Mouse (Mus musculus) CD4-positive, CD25-positive, alpha-beta regulatory T cell, adult 2 months (primary cell): ENCODE data around the gene Gpc1.
A peak's percentile ranks its signal among the peaks of the same experiment; 100 is the strongest.

ENCODE experiments used
- DNase-seq: peaks from one replicate; pipeline ENCODE4 v3.0.0-alpha.2; 2012; ENCODE audit warnings: low read depth, low spot score

The Gpc1 gene

GRCm38 (mm10) chr1:92833987-92834706, 2.7 kb downstream of the Gpc1 start:
- DNase-seq = peak; percentile 79

DNA sequence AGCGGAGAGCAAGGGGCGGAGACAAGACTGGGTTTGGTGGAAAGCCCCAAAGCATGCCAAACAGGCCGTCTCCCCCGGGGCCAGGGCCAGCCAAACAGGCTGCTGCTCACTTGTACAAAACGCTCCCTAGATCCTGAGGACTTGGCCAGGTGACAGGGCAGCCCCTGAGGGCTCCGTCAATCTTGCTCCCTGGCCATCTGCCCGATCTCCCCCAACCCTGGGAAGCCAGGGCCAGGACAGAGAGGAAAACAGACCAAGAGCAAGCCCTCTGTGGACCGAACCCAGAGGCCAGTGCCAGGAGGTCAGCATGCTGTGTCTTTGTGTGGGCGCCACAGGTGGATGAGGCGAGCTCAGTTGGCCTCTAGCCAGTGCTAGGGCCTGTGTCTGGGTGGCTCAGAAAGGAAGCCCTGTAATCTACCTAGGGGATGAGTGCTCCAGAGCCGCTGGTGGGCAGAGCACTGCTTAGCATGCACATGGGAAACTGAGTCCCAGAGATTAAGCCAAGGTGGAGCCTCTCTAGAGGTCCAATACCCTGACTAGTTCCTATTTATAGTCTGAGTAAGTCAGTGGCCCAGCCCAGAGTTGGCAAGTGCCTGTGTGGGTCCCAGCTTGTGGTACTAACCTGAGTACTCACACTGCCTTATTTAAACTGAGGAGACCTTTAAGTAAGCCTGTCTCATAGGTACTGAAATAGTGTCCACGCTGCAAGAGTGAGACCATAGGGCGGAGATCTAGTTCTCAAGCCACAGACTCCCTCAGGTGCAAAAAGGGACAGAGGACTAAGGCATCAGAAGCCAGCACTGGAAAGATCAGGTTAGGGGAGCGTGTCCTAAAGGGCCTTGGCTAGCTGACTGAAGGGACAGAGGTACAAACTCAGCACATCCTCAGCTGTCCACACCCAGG, 6.7 kb downstream of the Gpc1 start:
- DNase-seq = no peak

- DNase-seq = no peak
These were observed 7.8 kb downstream of the Gpc1 start for GRCm38 (mm10) chr1:92839211-92839610.

DNA sequence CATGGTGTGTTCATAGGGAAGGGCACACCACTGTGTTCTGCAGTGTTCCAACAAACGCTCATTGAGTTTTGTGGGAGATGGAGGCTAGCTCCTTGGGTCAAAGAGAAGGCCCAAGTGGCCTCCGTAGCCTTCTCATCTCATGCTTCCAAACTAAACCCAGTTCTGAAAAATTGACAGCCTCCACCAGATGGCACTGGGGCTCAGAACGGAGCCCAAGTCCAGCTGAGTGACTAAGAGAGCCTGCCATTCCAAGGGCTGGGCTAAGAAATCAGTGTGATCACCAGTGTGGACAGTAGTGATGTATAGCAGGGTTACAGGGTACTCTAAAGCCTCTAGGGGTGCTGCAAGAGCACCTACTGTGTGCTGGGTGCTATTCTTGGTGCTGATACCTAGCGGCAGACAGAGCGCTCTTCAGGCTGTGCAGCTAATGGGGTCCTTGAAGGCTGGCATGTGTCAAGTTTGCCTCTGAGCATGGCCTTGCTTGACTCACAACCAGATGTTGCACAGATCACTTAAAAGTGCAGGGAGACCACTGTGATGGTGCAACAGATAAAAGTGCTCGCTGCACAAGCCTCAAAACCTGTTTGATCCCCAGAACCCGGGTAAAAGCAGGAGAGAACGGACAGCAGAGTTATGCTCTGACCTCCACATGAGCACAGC, 8.9 kb downstream of the Gpc1 start:
- DNase-seq = no peak

GRCm38 (mm10) chr1:92841427-92841826, 10.0 kb downstream of the Gpc1 start:
- no peak for DNase-seq

DNA sequence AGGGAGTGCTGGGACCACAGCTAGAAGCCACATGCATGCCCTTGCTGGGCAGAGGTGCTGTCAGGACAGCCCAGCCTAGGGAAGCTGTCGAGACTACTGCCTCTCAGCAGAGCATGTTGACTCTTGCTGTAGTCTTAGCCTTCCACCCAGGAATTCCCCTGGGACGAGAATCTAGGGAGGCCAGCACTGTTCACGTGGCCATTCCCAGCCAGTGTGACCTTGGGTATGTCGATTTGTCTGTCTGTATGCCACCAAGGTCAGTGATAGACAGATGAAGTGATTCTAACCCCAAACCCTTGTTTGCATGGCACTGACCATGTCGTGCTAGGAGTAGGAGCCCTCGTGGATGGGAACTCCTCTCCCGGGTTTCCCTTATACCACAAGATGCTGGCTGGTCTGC, 14.4 kb downstream of the Gpc1 start:
- DNase-seq = no peak

DNA sequence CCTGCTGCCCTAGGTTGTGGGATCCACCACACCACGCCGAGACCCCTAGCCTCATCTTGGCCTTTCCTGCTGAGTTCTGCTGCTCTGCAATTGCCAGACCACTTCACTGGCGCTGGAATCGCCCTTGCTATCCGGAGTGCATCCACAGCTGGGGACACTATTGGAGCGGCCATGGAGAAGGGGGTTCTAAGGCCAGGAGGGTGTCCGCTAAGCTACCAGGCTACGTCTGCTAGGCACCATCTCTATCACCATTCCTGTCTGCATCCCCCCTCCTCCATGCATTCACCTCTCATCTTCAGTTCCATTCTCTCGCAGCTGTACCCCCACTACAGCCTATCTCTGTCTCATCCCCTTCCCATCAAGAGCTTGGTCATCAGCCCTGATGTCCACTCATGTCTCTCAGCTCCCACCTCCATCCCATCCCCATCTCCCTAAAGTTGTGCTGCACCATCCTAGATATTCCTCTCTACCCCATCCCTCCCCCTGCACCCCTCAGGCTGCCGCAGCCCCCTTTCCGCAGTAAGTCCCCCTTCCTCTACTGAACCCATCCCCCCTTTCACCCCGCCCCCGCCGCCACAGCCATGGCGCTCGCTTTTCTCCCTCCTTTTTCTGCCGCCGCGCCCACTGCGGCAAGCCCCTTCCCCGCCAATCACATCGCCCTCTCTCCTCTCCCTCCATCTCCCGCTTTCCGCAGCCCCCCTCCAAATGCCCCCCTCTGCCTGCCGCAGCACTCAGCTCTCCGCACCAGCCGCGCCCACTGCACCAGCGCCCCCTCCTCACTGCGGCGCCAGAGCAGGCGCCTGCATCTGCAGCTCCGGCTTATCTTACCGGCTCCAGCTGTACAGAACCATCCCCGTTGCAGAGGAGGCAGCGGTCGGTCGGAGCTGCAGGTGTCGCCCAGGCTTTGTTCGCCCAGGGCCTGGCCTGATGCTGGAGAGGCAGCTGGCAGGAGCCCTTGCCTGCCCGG, 16.7 kb downstream of the Gpc1 start:
- DNase-seq = no peak

DNA sequence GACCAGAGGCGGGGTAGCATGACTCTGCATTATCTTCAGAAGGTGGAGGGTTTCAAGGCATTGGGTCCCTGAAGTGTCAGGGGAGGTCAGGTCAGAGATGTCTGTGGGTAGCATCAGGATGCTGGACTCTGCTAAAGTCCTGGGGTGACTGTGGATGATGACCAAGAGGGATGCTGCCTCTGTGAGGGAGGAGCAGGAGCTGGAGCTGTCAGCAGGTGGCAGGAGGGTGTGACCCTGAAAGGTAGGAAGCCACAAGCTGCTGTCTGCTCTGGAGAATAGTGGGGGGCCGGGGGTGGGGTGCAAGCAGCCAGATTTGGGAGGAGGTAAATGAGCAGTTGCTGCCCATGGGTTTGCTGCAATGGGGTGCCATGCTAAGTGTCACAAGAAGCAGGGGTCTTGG, 18.0 kb downstream of the Gpc1 start:
- DNase-seq = peak; percentile 38

DNA sequence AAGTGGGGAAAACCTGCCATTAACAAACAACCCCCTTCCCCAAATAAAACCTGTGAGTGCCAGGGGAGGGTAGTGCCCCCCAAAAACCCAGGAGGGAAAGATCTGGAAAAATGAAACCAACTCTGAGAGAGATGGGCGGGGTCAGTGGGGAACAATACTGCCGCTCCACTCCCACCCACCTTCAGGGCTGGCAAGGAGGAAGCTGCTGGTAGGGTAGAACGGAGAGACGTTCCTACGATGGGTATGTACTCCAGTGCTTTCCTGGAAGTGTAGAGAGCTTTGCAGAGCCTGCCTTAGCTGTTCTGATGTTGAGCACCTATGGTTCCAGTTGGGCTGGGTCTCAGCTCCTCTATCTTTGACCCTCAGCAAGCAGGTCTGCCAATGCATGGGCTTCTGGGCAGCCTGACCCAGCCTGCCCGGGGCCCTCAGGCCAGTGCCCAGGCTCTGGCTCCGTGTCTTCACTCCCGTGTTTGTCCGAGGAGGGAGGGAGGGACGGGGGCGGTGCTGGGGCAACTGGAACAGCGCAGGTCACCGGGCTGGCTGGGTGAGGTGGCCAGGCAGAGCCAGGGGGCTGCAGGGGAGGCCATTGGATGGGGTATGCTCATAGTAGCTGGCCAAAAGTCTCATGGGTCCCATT, 18.6 kb downstream of the Gpc1 start:
- DNase-seq = no peak

DNA sequence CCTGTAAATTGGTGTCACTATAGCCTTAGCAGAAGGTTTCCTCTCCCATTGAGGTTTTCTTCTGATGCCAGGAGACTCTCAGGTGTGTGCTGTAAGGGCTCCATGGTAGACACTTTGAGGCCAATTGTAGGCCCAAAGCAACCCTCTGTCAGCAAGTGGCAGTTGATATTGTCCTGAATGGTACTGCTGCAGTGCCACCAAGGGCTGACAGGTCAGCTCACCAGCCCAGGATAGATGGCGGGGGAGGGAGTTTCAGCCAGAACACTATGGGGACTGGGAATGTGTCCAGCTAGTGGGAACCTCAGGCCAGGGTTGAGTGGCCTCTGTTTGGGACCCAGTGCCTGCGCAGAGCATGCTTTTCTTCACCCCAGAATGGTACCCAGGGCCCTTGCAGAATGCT, 21.0 kb downstream of the Gpc1 start:
- DNase-seq = no peak

- DNase-seq = no peak
These were observed 30.1 kb downstream of the Gpc1 start for GRCm38 (mm10) chr1:92861503-92861902.

- no peak for DNase-seq
These were observed 31.8 kb downstream of the Gpc1 start for GRCm38 (mm10) chr1:92863268-92863667.

- no peak for DNase-seq
These were observed 34.7 kb downstream of the Gpc1 start for GRCm38 (mm10) chr1:92866170-92866569.

- DNase-seq = no peak
These were observed 38.5 kb downstream of the Gpc1 start for GRCm38 (mm10) chr1:92869985-92870384.

GRCm38 (mm10) chr1:92872666-92873065, 41.2 kb downstream of the Gpc1 start:
- DNase-seq = no peak

- no peak for DNase-seq
These were observed 42.6 kb downstream of the Gpc1 start for GRCm38 (mm10) chr1:92874011-92874410.

DNA sequence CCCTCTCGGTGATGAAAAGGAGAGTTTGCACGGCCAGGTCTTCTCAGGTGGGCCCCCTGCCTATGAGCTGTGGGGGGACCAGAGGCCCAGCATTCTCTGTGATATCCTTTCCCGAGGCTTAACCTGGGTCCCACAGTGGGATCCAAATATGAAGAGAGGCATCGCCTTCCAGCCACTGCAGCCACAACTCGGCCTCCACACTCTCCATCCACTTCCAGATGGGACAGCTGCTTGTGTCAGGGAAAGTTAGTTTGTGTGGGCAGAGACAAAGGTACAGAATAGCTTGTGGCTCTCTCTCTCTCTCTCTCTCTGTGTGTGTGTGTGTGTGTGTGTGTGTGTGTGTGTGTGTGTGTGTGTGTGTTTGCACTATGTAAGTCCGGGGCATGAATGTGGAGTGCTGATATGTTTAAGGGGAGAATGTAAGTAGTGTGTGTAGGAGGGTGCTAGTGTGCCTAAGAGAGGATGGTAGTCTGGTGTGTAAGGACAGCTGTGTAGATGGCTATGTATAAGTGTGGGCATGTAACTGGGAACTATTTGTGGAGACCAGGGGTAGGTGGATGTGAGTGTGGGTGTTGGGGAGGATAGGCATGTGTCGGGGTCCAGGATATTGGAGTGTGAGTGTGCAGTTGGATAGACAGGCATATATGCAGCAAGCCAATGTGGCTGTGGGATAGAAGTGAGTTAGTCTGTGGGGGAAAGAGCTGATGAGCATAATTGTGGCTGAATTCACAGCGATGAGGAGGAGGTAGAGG, 44.1 kb downstream of the Gpc1 start:
- DNase-seq = no peak

DNA sequence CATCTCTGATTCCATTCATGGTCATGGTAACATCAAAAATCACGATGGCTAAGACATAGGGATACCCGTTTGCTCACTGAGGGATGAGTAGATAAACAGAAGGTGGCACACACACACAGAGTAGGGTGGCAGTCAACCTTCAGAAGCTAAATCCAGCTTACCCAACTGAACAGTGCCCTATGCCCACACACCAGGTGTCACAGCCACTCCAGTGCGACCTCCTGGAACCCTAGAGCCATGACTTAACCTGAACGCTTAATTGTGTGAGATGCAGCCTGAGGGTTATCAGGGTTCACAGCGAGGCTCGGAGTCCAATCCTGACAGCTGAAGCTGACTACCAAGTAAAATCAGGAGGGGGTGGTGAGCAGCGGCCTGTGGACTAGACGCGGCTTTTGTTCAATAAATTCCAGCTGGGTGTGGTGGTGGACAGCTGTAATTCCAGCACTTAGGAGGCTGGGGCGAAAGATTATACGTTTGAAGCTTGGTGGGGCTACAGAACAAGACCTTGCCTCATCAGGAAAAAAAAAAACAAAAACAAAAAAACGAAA, 46.1 kb downstream of the Gpc1 start:
- DNase-seq = no peak

DNA sequence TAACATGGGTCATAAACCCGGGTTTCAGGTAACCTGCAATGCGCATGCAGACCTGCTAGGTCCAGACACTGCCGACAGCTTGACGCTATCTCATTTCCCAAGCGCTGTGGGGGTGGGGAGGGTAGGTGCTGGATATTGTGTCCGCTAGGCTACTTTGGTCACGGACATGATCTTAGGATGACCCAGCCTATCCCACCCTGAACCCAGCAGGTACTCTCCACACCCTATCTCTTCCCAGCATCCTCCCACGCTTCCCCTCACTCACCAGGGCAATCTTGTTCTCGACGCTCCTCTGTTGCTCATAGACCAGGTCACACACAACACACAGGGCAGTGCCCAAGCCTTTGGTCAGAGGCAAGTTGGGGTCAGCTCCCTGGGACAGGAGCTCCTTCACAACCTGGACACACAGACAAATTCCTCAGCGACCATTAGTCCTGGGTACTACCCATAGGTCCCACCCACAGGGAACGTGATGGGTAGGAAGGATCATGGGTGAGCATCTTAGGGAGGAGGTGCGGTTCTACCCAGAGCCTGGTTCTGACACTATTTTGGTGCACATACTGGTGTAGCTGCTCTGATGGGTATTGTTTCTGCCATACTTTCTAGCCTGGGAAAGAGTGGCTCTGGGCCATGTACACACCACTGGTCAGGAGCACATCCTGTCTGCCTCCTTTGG, 46.8 kb downstream of the Gpc1 start:
- no peak for DNase-seq
